Mouse (Mus musculus): ENCODE measurements around the gene Dlx5. TPM values are rescaled to one million over a fixed set of nuclear protein-coding genes. Genes with fewer than 3 reads are reported as not detected.

Gene Dlx5
- polyA plus RNA-seq, 1 experiment: not detected

GRCm38 (mm10) chr6:6879371-6880325 lies 2.2 kb downstream of the Dlx5 start:
- no peak overlapping the region for H3K4me3 ChIP-seq (ENCODE audit: insufficient read depth, low read depth, low read length)
- H3K27ac ChIP-seq (replicated peaks; ENCODE audit: low read depth, low read length): no peak overlapping the region

GRCm38 (mm10) chr6:6878841-6879291 lies 3.0 kb downstream of the Dlx5 start:
- Histone ChIP-seq H3K27ac (replicated peaks; ENCODE audit: low read depth, low read length) (no peak overlapping the region), H3K4me1 (ENCODE audit: control insufficient read depth, insufficient read depth, insufficient read length, low read length) (no peaks in the 10 kb centered on the region), H3K4me3 (ENCODE audit: insufficient read depth, low read depth, low read length) (no peak overlapping the region)

More at GRCm38 (mm10) chr6:6879371-6880325, 2.2 kb downstream of the Dlx5 start:
- H3K4me1 ChIP-seq (ENCODE audit: control insufficient read depth, insufficient read depth, insufficient read length, low read length): no peaks in the 10 kb centered on the region

- H3K27ac ChIP-seq (replicated peaks; ENCODE audit: low read depth, low read length): no peak overlapping the region
- no peak overlapping the region for H3K4me3 ChIP-seq (ENCODE audit: insufficient read depth, low read depth, low read length)
- H3K4me1 ChIP-seq (ENCODE audit: control insufficient read depth, insufficient read depth, insufficient read length, low read length): no peaks in the 10 kb centered on the region
Observed at GRCm38 (mm10) chr6:6877981-6878840, 3.7 kb downstream of the Dlx5 start.

DNA sequence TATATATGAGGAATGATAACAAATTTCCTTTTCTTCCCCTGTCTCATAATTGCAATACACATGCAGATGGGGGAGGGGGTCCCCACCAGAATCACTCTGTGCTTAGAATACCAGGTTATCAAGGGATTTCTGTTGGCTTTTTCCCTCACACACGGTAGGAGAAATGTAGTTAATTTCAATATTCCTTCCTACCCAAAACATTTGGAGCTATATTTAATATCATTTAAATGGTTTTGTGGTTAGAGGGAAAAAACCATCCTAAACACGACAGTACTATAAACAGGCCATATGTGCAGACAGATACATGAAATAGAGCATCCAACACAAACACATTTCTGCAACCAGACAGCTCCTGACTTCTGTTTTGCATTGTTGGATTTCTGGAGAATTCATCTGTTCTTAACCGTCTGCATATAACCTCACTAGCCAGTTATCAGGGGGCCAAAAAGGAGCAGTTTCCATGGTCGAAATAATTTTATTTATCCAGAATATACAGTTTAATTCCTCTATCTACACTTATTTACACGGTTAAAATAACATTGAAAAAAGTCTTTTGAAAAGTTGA lies 4.5 kb downstream of the Dlx5 start:
- Histone ChIP-seq H3K4me1 (ENCODE audit: control insufficient read depth, insufficient read depth, insufficient read length, low read length) (no peaks in the 10 kb centered on the region), H3K27ac (replicated peaks; ENCODE audit: low read depth, low read length) (no peak overlapping the region), H3K4me3 (ENCODE audit: insufficient read depth, low read depth, low read length) (no peak overlapping the region)

- H3K27ac ChIP-seq (replicated peaks; ENCODE audit: low read depth, low read length): no peak overlapping the region
- no peaks in the 10 kb centered on the region for H3K4me1 ChIP-seq (ENCODE audit: control insufficient read depth, insufficient read depth, insufficient read length, low read length)
- H3K4me3 ChIP-seq (ENCODE audit: insufficient read depth, low read depth, low read length): no peak overlapping the region
Observed at GRCm38 (mm10) chr6:6876731-6877130, 5.2 kb downstream of the Dlx5 start.

DNA sequence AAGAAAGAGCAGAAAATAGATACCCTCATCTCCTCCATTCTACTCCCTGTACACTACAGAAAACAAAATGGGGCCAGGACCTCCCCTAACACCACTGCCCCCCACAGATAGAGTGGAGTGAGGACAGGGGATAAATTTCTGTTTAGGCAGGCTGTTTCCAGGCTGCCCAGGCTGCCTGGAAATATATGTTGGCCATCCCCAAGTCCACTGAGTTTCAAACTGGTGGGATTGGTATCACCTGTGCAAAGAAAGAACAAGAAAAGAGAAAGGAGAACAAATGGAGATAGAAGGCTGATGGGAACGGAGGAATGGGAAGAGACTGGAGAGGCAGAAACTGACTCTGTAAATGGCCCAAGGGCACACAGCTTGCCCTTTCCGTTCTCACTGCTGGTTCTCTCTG lies 5.7 kb downstream of the Dlx5 start:
- no peak overlapping the region for H3K27ac ChIP-seq (replicated peaks; ENCODE audit: low read depth, low read length)
- no peaks in the 10 kb centered on the region for H3K4me1 ChIP-seq (ENCODE audit: control insufficient read depth, insufficient read depth, insufficient read length, low read length)
- no peak overlapping the region for H3K4me3 ChIP-seq (ENCODE audit: insufficient read depth, low read depth, low read length)

DNA sequence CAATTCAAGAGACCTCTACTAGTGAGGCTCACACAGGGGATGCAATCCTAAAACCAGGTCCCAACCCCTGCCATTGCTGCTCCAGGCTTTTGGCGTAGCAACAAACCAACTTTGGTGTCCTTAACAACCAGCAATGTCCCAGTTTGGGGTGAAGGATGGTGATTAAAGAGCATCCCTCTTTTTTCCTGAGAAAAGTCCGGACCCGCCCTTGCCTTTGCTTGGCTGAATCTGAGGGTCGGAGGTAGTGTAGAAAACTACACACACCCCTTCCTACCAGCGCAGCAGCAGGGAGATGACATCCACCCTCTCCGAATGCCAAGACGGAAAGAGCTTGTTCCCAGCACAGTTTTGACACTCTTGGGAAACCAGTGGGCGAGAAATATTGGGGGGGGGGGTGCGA lies 6.2 kb downstream of the Dlx5 start:
- no peak overlapping the region for H3K27ac ChIP-seq (replicated peaks; ENCODE audit: low read depth, low read length)
- H3K4me1 ChIP-seq (ENCODE audit: control insufficient read depth, insufficient read depth, insufficient read length, low read length): no peaks in the 10 kb centered on the region
- H3K4me3 ChIP-seq (ENCODE audit: insufficient read depth, low read depth, low read length): no peak overlapping the region

DNA sequence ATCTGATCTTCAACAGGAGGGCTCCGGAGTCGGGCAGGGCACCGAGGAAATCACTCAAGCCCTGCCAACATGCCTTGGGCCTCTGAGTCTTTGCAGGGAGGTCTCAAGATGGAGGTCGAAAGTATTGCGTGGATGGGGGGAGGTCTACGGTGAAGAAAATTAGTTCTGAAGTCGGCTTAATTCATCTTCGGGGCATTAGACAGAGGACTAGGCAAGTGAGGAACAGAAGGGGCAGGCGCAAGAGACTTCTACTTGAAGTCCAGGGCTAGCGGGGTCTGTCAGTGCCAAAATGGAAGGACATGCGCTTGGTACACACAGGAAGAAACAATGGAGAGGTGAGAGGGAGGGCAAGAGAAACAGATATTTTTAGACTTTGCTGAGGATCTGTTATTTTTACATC lies 6.7 kb downstream of the Dlx5 start:
- Histone ChIP-seq H3K4me3 (ENCODE audit: insufficient read depth, low read depth, low read length) (no peak overlapping the region), H3K4me1 (ENCODE audit: control insufficient read depth, insufficient read depth, insufficient read length, low read length) (no peaks in the 10 kb centered on the region), H3K27ac (replicated peaks; ENCODE audit: low read depth, low read length) (no peak overlapping the region)

GRCm38 (mm10) chr6:6874073-6874771 lies 7.7 kb downstream of the Dlx5 start:
- H3K4me3 ChIP-seq (ENCODE audit: insufficient read depth, low read depth, low read length): no peak overlapping the region
- H3K27ac ChIP-seq (replicated peaks; ENCODE audit: low read depth, low read length): no peak overlapping the region
- no peaks in the 10 kb centered on the region for H3K4me1 ChIP-seq (ENCODE audit: control insufficient read depth, insufficient read depth, insufficient read length, low read length)

DNA sequence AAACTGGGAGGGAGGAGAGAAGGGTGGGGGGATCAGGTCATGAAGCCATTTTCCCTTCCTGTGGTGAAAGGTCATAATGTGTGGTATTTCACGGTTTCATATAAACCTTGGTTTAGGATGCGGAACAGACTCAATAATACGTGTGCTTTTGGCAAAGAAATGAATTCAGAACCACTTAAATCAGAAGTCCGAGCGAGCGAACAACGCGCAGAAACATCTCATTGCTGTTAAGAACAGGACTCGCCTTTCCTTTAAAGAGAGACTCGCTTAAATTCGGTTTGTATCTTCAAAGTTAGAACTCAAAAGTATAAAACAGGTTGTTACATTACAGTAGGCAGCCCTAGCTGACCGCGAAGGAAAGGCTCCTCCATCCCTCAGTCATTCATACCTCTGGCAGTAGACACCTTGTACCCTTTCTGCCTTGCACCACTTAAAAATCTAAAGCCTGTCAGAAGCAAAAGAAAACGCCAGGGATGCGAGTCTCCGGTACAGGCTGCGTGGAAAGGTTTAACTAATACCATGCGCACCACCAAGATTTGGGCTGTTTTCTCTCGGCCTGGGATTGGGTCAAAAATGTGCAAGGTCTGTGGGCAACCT lies 8.3 kb downstream of the Dlx5 start:
- Histone ChIP-seq H3K27ac (replicated peaks; ENCODE audit: low read depth, low read length) (no peak overlapping the region), H3K4me3 (ENCODE audit: insufficient read depth, low read depth, low read length) (no peak overlapping the region), H3K4me1 (ENCODE audit: control insufficient read depth, insufficient read depth, insufficient read length, low read length) (no peaks in the 10 kb centered on the region)

DNA sequence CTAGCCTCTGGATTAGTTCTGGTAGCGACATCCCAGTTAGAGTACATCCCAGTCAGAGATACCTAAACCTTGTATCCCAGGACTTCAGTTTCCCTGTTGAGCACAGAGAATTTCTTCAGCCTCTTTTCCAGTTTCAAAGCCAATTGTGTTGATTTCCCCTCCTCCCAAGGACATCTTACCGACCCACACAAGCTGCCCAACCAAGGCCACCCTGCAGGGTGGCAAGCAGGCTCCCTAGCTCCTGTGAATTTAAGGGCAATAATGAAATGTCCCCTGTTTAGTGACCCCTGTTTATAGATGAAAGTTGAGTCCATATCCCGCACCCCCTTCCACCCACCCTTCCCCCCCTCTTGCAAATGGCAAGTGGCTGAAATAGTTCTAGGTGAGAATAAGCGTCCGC lies 9.0 kb downstream of the Dlx5 start:
- H3K4me3 ChIP-seq (ENCODE audit: insufficient read depth, low read depth, low read length): no peak overlapping the region

GRCm38 (mm10) chr6:6871692-6872091 lies 10.2 kb downstream of the Dlx5 start:
- Histone ChIP-seq H3K4me1 (ENCODE audit: control insufficient read depth, insufficient read depth, insufficient read length, low read length) (no peaks in the 10 kb centered on the region), H3K27ac (replicated peaks; ENCODE audit: low read depth, low read length) (no peak overlapping the region), H3K4me3 (ENCODE audit: insufficient read depth, low read depth, low read length) (no peak overlapping the region)

More for the DNA sequence above, 9.0 kb downstream of the Dlx5 start:
- Histone ChIP-seq H3K4me1 (ENCODE audit: control insufficient read depth, insufficient read depth, insufficient read length, low read length) (no peaks in the 10 kb centered on the region), H3K27ac (replicated peaks; ENCODE audit: low read depth, low read length) (no peak overlapping the region)

GRCm38 (mm10) chr6:6870876-6871420 lies 10.9 kb downstream of the Dlx5 start:
- Histone ChIP-seq H3K27ac (replicated peaks; ENCODE audit: low read depth, low read length) (no peak overlapping the region), H3K4me3 (ENCODE audit: insufficient read depth, low read depth, low read length) (no peak overlapping the region), H3K4me1 (ENCODE audit: control insufficient read depth, insufficient read depth, insufficient read length, low read length) (no peaks in the 10 kb centered on the region)
